17 mouse cellular contexts compared by ENCODE assay signal in the genomic region with DNA sequence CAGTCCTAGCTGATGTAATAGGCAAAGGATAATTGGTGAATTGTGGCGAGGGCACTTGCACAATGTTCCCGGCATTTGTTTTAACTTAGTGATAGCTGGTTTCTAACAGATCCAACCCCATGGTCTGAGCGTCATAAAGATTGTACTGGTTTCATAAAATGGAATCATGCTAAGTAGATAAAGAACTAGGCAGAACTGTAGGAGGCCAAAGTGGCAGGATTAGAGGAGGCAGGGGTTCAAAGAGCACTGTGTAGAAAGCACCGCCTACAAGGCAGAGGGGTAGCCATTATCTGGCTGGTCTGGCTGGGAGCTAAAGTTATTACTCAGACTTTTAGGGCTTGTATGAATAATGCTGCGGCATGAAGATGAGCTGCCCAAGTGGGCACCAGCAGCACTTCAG.
"Had no signal": no experiment of that assay in that cellular context is flagged by ENCODE, and none has a peak within 500 bp of the region (broad histone marks: within the 10 kb centered on the region; RNA-seq: fewer than 3 reads in every experiment).

No protein-coding gene starts in this region.

- H3K9me3 ChIP-seq: heart, embryonic 13.5 days; heart, embryonic 15.5 days; hindbrain, embryonic 13.5 days; hindbrain, embryonic 15.5 days; limb, embryonic 10.5 days; limb, embryonic 12.5 days had no signal

- H3K4me3 ChIP-seq: heart, adult 2 months; heart, embryonic 13.5 days; heart, embryonic 15.5 days; hindbrain, embryonic 13.5 days; hindbrain, embryonic 15.5 days; layer of hippocampus, adult 2 months; left cerebral cortex, adult 2 months; limb, embryonic 10.5 days; limb, embryonic 12.5 days had no signal

- H3K4me1 ChIP-seq: hindbrain, embryonic 13.5 days; hindbrain, embryonic 15.5 days; limb, embryonic 10.5 days; limb, embryonic 12.5 days had no signal

- H3K9ac ChIP-seq: heart, embryonic 13.5 days; heart, embryonic 15.5 days; hindbrain, embryonic 13.5 days; hindbrain, embryonic 15.5 days; limb, embryonic 12.5 days had no signal

- DNase-seq: gastrocnemius, postnatal 14 days; gastrocnemius, postnatal 36 days; kidney, postnatal 10 days; kidney, postnatal 4 days; liver had no signal

- ATAC-seq: inflammation-experienced regulatory T-cells, adult 6 months had no signal

- H3K36me3 ChIP-seq: heart, embryonic 13.5 days; heart, embryonic 15.5 days; hindbrain, embryonic 13.5 days; hindbrain, embryonic 15.5 days; limb, embryonic 10.5 days; limb, embryonic 12.5 days had no signal

- H3K27ac ChIP-seq: heart, adult 2 months; heart, embryonic 13.5 days; heart, embryonic 15.5 days; hindbrain, embryonic 13.5 days; hindbrain, embryonic 15.5 days; layer of hippocampus, adult 2 months; left cerebral cortex, adult 2 months; limb, embryonic 10.5 days; limb, embryonic 12.5 days had no signal

- H3K4me2 ChIP-seq: heart, embryonic 11.5 days; heart, embryonic 13.5 days; heart, embryonic 15.5 days; hindbrain, embryonic 13.5 days; hindbrain, embryonic 15.5 days; limb, embryonic 12.5 days; liver, embryonic 11.5 days had no signal

- H3K27me3 ChIP-seq: heart, embryonic 13.5 days; heart, embryonic 15.5 days; hindbrain, embryonic 13.5 days; hindbrain, embryonic 15.5 days; limb, embryonic 12.5 days had no signal
